Mouse (Mus musculus) myocyte (in vitro differentiated cells): ENCODE measurements around the gene Robo1.

Experiments used
- CEBPB ChIP-seq: IDR thresholded peaks from 2 replicates; pipeline ENCODE4 v1.6.1; 2011; ENCODE audit warnings: mild to moderate bottlenecking, moderate library complexity; ENCODE audit not compliant: poor library complexity, insufficient read depth, severe bottlenecking
- E2F4 ChIP-seq: IDR thresholded peaks from one replicate; pipeline ENCODE4 v1.6.1; 2011; ENCODE audit warnings: mild to moderate bottlenecking, control low read depth, moderate library complexity; ENCODE audit not compliant: insufficient read depth
- MAX ChIP-seq: IDR thresholded peaks from one replicate; pipeline ENCODE4 v1.6.1; 2011; ENCODE audit warnings: low read depth, mild to moderate bottlenecking, control low read depth
- MYOG ChIP-seq, 3 experiments: IDR thresholded peaks; one replicate each; pipeline ENCODE4 v1.6.1; 2011; ENCODE audit warnings: control low read depth in 2 of 3, low read depth in 2 of 3, mild to moderate bottlenecking in 2 of 3; ENCODE audit not compliant: insufficient read length in 2 of 3, control insufficient read depth in 1 of 3, insufficient read depth in 1 of 3
- POLR2A ChIP-seq: IDR thresholded peaks from one replicate; pipeline ENCODE4 v1.6.1; 2011; ENCODE audit warnings: low read depth, mild to moderate bottlenecking, control low read depth, moderate library complexity; ENCODE audit not compliant: insufficient read length
- POLR2AphosphoS2 ChIP-seq: IDR thresholded peaks from one replicate; pipeline ENCODE4 v1.6.1; 2011; ENCODE audit warnings: low read depth, control low read depth; ENCODE audit not compliant: insufficient read length
- REST ChIP-seq: IDR thresholded peaks from one replicate; pipeline ENCODE4 v1.6.1; 2011; ENCODE audit warnings: mild to moderate bottlenecking, control low read depth, moderate library complexity; ENCODE audit not compliant: insufficient read depth, insufficient read length

DNA sequence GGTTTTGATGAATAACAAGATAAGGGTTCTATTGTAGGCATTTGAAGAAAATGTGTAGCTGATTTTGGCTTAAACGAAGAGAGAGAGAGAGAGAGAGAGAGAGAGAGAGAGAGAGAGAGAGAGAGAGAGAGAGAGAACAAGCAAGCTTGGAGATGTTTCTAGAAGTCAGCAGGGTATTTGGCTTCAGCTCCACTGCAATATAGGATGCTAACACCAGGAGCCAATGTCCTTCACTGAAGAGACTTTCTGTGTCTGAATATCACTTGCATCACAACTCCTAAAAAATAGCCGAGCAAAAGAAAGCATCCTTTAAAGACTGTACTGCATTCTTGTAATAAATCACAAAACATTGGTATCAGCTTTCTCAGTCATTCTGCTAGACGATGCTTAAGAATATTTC, 503.8 kb downstream of the Robo1 start:
- no peak for TF ChIP-seq CEBPB
- no peak for TF ChIP-seq REST
- no peak for TF ChIP-seq POLR2A
- no peak for TF ChIP-seq MAX
- no peak for TF ChIP-seq POLR2AphosphoS2
- TF ChIP-seq MYOG (IDR thresholded peaks at IDR 0.05; ENCODE audit: control insufficient read depth in 1 of 3, insufficient read depth in 1 of 3, insufficient read length in 2 of 3, low read depth in 2 of 3) = no peak
- no peak for TF ChIP-seq E2F4
